Mouse (Mus musculus) Patski (cell line): Measurements from ENCODE around the gene Spred2. TPM values are rescaled to one million over a fixed set of nuclear protein-coding genes. Genes with fewer than 3 reads are reported as not detected.

ENCODE experiments used
- ATAC-seq: fragments of 100-300 bp; one replicate; pipeline ENCODE4 v1.8.0; 2021
- CTCF ChIA-PET: fragments of 350-600 bp; sonication (Branson Sonifier 250); formaldehyde crosslinking; loops from one replicate; lab custom pipeline; 2022; ENCODE audit warnings: inconsistent platforms; lab: Charles Lee
- POLR2A ChIA-PET: fragments of 350-600 bp; sonication (Branson Sonifier 250); formaldehyde crosslinking; loops from one replicate; lab custom pipeline; 2022; ENCODE audit warnings: antibody characterized with exemption, inconsistent platforms; lab: Charles Lee
- DNase-seq: peaks from one replicate; pipeline ENCODE4 v3.0.0-alpha.2; 2011; ENCODE audit warnings: low read depth, low spot score
- H3K27me3 ChIP-seq: fragments of 371-371 bp; one replicate; pipeline ENCODE4 v1.5.1; 2021
- CTCF ChIP-seq: fragments of 100-300 bp; IDR thresholded peaks from one replicate; pipeline ENCODE4 v1.5.1; 2021
- in situ Hi-C: fragments of 300-500 bp; cut with MboI; formaldehyde crosslinking; loops from 3 replicates; pipeline ENCODE4 v1.11.1; 2018; ENCODE audit warnings: low pct_unique_long_range_greater_than_20kb, mixed read lengths
- polyA plus RNA-seq: library from polyadenylated mRNA; unstranded; gene quantifications from one replicate; pipeline ENCODE4 v1.2.3, GENCODE M21; 2021

The Spred2 gene
- polyA plus RNA-seq, 1 experiment from 2014 or later, result 37.4 TPM

DNA sequence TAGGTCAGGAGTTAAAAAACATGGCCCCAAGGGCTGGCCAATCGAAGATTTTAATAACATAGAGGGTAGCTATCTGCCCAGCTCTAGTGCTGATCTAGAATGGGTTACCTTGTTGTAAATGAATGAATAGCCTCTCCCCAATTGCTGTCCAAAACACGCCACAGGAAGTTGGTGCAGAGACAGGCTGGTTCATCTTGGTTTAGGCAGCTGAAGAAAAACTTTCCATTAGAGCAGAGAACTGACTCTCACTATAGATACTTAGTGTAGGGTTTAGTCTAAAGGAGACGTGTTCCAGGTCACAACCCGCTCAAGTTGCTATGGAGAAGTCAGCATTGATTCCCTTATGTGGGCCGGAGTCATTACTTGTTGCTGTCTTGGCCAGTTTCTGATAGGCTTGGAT is 25.6 kb downstream of the Spred2 start:
- ChIA-PET CTCF (no interaction called here), POLR2A (no interaction called here)
- ATAC-seq (no peak), DNase-seq (no peak)
- in situ Hi-C loops, result no loop called here
- no peak for TF ChIP-seq CTCF
- H3K27me3 ChIP-seq, result no peaks in the 10 kb centered on the region

DNA sequence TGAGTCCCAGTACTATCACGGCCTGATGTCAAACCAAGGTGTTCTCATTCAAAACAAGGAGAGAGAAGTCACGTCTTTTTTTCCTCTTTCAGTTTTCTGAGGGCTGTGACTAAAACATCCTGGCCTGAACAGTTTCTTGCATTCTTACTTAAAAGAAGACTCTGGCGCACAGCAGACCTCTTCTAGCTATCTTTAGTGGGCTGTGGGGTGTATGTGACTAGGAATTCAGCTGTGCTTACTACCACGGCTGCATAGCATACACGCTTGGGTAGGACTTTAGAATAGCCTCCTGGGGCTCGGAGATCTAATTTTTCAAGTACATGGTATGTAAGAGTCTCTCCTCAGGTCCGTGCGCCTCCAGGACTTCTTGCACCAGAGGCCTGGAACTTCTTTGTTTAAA is 26.0 kb downstream of the Spred2 start:
- in situ Hi-C loops, result no loop called here
- ATAC-seq, result no peak

GRCm38 (mm10) chr11:19952963-19953362 is 28.8 kb downstream of the Spred2 start:
- CTCF ChIA-PET, result no interaction called here
- ATAC-seq (no peak), DNase-seq (no peak)
- POLR2A ChIA-PET, result no interaction called here
- no peak for TF ChIP-seq CTCF
- in situ Hi-C loops, result no loop called here
- H3K27me3 ChIP-seq, result no peaks in the 10 kb centered on the region

More for the DNA sequence above, 26.0 kb downstream of the Spred2 start:
- ChIA-PET CTCF (no interaction called here), POLR2A (interaction anchor here (0.6 kb wide), 1 partner anchor 13 kb away, joined by 3 read pairs; no protein-coding TSS in a partner anchor)
- no peak for DNase-seq
- H3K27me3 ChIP-seq, result no peaks in the 10 kb centered on the region
- TF ChIP-seq CTCF, result no peak

DNA sequence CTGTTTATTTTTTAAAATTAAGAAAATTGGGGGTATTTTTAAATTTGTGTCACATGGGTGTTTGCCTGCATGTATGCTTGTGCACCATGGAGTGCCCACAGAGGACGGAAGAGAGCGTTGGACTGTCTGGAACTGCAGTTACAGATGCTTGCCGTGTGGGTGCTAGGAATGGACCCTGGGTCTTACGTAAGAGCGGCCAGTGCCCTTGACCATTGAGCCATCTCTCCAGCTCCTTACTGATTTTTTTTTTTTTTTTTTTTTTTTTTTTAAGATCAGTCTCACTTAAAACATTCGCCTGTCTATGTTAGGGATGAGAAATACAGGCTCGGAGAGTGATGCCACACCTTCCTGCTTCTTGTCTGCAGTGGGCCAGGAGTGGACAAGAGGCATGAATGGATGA is 29.7 kb downstream of the Spred2 start:
- DNase-seq (no peak), ATAC-seq (no peak)
- ChIA-PET CTCF (interaction anchor here (1.8 kb wide), 1 partner anchor 12 kb away, joined by 4 read pairs; no protein-coding TSS in a partner anchor), POLR2A (no interaction called here)
- no peak for TF ChIP-seq CTCF
- in situ Hi-C loops, result no loop called here
- no peaks in the 10 kb centered on the region for H3K27me3 ChIP-seq

DNA sequence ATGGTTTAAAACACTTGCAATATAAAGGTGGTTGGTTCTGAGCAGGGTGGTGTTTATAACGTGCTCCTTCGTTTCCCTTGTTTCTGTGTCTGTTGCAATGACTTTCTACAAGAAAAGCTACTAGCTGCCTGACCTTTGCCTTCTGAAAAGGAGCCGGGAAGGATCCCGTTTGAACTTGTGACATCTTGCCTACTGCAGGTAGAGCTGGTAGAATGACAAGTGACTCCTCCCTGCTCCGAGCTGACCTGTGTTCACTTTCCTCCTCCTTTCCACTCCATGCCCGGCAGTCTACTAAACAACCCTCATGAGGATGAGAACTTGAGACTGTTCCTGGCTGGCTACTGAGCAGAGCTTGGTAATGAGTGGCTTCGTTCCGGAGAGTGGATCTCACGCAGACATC is 30.9 kb downstream of the Spred2 start:
- CTCF ChIA-PET, result interaction anchor here (1.6 to 1.8 kb wide), 3 partner anchors 13 to 18 kb away, joined by 3 to 6 read pairs (median 4); no protein-coding TSS in a partner anchor
- DNase-seq (no peak), ATAC-seq (no peak)
- no peak for TF ChIP-seq CTCF
- in situ Hi-C loops, result no loop called here
- no peaks in the 10 kb centered on the region for H3K27me3 ChIP-seq
- POLR2A ChIA-PET, result interaction anchor here (0.8 kb wide), 1 partner anchor 14 kb away, joined by 4 read pairs; no protein-coding TSS in a partner anchor

DNA sequence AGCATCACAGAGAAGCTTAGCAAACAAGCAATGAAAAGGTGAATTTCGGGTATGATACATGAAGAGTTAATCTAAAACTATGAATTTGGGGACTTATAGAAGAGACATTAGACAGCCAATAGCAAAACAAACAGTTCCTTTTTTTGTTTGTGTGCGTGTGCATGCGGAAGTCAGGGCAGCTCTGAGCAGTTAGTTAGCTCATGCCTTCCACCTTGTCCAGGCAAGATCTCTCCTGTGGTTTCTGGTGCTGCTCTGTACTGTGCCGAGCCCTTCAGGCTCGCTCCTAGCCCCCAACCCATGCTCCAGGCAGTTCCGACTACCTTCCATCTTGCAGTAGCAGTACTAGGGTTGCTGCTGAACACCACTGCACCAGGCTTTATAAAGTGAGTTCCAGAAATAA is 31.5 kb downstream of the Spred2 start:
- no peak for TF ChIP-seq CTCF
- no peaks in the 10 kb centered on the region for H3K27me3 ChIP-seq
- DNase-seq (no peak), ATAC-seq (no peak)
- POLR2A ChIA-PET, result interaction anchor here (0.8 kb wide), 1 partner anchor 15 kb away, joined by 4 read pairs; no protein-coding TSS in a partner anchor
- in situ Hi-C loops, result no loop called here
- CTCF ChIA-PET, result interaction anchor here (1.6 to 1.8 kb wide), 3 partner anchors 13 to 18 kb away, joined by 3 to 6 read pairs (median 4); no protein-coding TSS in a partner anchor

- H3K27me3 ChIP-seq, result no peaks in the 10 kb centered on the region
- TF ChIP-seq CTCF, result no peak
- ATAC-seq (no peak), DNase-seq (no peak)
- CTCF ChIA-PET, result no interaction called here
- POLR2A ChIA-PET, result no interaction called here
- in situ Hi-C loops, result no loop called here
These were observed 34.8 kb downstream of the Spred2 start for GRCm38 (mm10) chr11:19959006-19959405.

- in situ Hi-C loops, result no loop called here
- CTCF ChIA-PET, result no interaction called here
- TF ChIP-seq CTCF, result no peak
- no peak for ATAC-seq
- no peak for DNase-seq
- POLR2A ChIA-PET, result no interaction called here
- no peaks in the 10 kb centered on the region for H3K27me3 ChIP-seq
These were observed 35.7 kb downstream of the Spred2 start for GRCm38 (mm10) chr11:19959897-19960296.

- ATAC-seq (no peak), DNase-seq (no peak)
- in situ Hi-C loops, result no loop called here
- POLR2A ChIA-PET, result interaction anchor here (0.6 to 0.8 kb wide), 2 partner anchors 106 to 248 kb away, joined by 3 to 4 read pairs; no protein-coding TSS in a partner anchor
- no peak for TF ChIP-seq CTCF
- CTCF ChIA-PET, result no interaction called here
- H3K27me3 ChIP-seq, result no peaks in the 10 kb centered on the region
These were observed 36.4 kb downstream of the Spred2 start for GRCm38 (mm10) chr11:19960541-19960940.

DNA sequence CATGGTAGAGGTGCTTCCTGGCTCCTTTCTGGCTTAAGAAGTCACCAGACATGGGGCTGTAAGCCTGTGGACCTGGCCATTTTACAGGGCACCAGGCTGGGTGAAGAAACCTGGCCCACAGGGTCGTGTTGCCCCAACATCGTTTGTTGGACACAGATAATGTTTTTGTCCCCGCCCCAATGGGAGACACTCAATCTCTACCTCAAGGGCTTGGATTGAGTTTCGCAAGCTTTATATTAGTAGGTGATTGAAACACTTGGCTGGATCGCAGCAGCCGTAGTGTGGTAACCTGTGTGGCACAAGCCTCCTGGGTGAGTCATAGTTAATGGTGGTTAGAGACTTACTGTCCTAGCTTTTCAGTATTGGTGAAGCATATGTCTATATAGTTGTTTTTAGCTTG is 36.9 kb downstream of the Spred2 start:
- POLR2A ChIA-PET, result interaction anchor here (0.8 kb wide), 1 partner anchor 105 kb away, joined by 4 read pairs; no protein-coding TSS in a partner anchor
- no peaks in the 10 kb centered on the region for H3K27me3 ChIP-seq
- CTCF ChIA-PET, result no interaction called here
- ATAC-seq, result peak; percentile 67
- no peak for TF ChIP-seq CTCF
- in situ Hi-C loops, result no loop called here
- DNase-seq, result no peak

- in situ Hi-C loops, result no loop called here
- no peaks in the 10 kb centered on the region for H3K27me3 ChIP-seq
- POLR2A ChIA-PET, result no interaction called here
- CTCF ChIA-PET, result no interaction called here
- ATAC-seq (no peak), DNase-seq (no peak)
- no peak for TF ChIP-seq CTCF
These were observed 37.7 kb downstream of the Spred2 start for GRCm38 (mm10) chr11:19961766-19962365.
